Mouse (Mus musculus) forebrain, embryonic 11.5 days (tissue): ENCODE measurements around the gene Ldb3. TPM values are rescaled to one million over a fixed set of nuclear protein-coding genes. Genes with fewer than 3 reads are reported as not detected.

Experiments used
- ATAC-seq: fragments of 200-750 bp; cut with Nextera tagmentation; replicated peaks from 2 replicates; pipeline ENCODE4 v1.8.0; 2017; ENCODE audit warnings: moderate TSS enrichment; ENCODE audit not compliant: low FRiP score
- DNase-seq: peaks from one replicate; pipeline ENCODE4 v3.0.0-alpha.2; 2017; ENCODE audit warnings: low spot score
- H3K27ac ChIP-seq: fragments of 300-500 bp; sonication (generic); 2 replicates; pipeline ENCODE4 v1.5.1; 2014; ENCODE audit warnings: low read depth, low read length
- H3K27me3 ChIP-seq: fragments of 300-500 bp; sonication (generic); 2 replicates; pipeline ENCODE4 v1.6.1; 2014; ENCODE audit warnings: mild to moderate bottlenecking, low read length, mixed read lengths; ENCODE audit not compliant: control insufficient read depth, insufficient read depth
- H3K36me3 ChIP-seq: fragments of 300-500 bp; sonication (generic); 2 replicates; pipeline ENCODE4 v1.6.1; 2014; ENCODE audit warnings: mild to moderate bottlenecking, low read length, moderate library complexity, mixed read lengths; ENCODE audit not compliant: control insufficient read depth, insufficient read depth
- H3K4me1 ChIP-seq: fragments of 300-500 bp; sonication (generic); replicated peaks from 2 replicates; pipeline ENCODE4 v1.6.1; 2014; ENCODE audit warnings: low read length, mixed read lengths; ENCODE audit not compliant: control insufficient read depth, insufficient read depth
- H3K4me2 ChIP-seq: fragments of 300-500 bp; sonication (generic); 2 replicates; pipeline ENCODE4 v1.6.1; 2014; ENCODE audit warnings: low read depth, mild to moderate bottlenecking, low read length, moderate library complexity, mixed read lengths; ENCODE audit not compliant: severe bottlenecking
- H3K4me3 ChIP-seq: fragments of 300-500 bp; sonication (generic); 2 replicates; pipeline ENCODE4 v1.5.1; 2014; ENCODE audit warnings: low read depth, low read length
- H3K9ac ChIP-seq: fragments of 300-500 bp; sonication (generic); 2 replicates; pipeline ENCODE4 v1.6.1; 2014; ENCODE audit warnings: low read length
- H3K9me3 ChIP-seq: fragments of 300-500 bp; sonication (generic); 2 replicates; pipeline ENCODE4 v1.6.1; 2016; ENCODE audit warnings: low read length, mixed read lengths; ENCODE audit not compliant: control insufficient read depth
- WGBS: fragments of 180-500 bp; shearing (Covaris S2); extraction: QIAGEN DNeasy Blood & Tissue Kit; methylation state at CpG from one replicate; pipeline ENCODE4 v1.1.7; 2014; 5-methylcytosine and 5-hydroxymethylcytosine counted together
- polyA plus RNA-seq: library from polyadenylated mRNA; unstranded; fragments of >200 nt; fragmentation: Nextera tagmentation; extraction: Ambion mirVana; gene quantifications from 2 replicates; pipeline ENCODE4 v1.2.1, GENCODE M21; 2014

Ldb3 gene
- polyA plus RNA-seq, 1 experiment from 2014 or later = not detected

DNA sequence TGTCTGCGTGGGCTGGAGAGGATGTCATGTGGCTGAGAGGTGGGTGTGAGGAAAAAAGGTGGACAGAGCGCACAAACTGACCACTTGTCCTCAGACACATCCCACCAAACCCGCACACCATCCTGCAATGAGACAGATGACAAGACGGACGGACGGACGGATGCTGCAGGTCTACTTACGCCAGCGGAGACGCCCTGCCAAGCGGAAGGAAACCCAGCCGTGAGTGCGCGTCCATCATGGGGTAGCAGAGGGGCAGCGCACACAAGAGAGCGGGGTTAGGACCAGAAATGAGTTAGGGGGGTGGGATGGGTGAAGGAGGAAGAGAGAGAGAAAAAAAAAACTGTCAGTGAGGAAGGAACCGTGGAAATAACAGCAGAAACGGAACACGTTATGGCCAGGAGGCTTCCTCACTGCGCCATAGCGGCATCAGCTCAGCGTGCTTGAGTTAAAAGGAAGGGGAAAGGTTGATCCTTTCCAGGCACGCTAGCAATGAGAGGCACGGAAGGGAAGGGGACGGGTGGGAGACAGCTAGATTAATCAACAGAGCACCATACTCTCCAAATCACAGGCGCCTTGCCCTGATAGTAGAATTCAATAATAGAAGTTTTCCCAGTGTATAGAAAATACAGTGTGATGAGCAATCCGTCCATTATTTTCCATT, 18.8 kb downstream of the Ldb3 start:
- DNase-seq (no peak), ATAC-seq (no peak)
- no peak overlapping the region; the same call in 1 of the 2 replicates for H3K9ac ChIP-seq
- H3K27ac ChIP-seq = no peak overlapping the region
- peak overlapping the region; percentile 11; the same call in 1 of the 2 replicates for H3K4me3 ChIP-seq
- H3K36me3 ChIP-seq = no peaks in the 10 kb centered on the region
- no peaks in the 10 kb centered on the region for H3K9me3 ChIP-seq
- no peaks in the 10 kb centered on the region; the same call in 1 of the 2 replicates for H3K27me3 ChIP-seq
- H3K4me1 ChIP-seq = no peaks in the 10 kb centered on the region
- H3K4me2 ChIP-seq = peak overlapping the region; percentile 41
- WGBS = 39% methylated on average over 27 of the region's 27 CpGs

DNA sequence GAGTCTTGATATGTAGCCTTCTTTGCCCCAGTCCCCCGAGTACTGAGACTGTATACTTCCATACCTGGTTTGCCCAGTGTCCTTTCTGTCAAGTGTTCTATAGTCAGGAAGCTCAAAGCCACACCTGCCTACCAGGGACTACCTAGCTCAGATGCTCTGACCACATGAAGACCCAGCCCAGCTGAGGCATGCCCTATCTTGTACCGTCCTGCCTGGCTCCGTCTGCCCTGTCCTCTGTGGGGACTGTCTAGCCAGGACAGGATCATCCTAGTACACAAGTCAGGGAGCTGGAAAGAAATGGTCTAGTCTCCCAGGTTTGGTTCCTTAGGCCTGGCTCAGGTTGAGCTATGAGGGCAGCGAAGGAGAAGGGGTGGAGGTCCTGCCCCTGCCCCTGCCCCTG, 19.9 kb downstream of the Ldb3 start:
- Histone ChIP-seq H3K9ac (no peak overlapping the region), H3K36me3 (no peaks in the 10 kb centered on the region), H3K27me3 (no peaks in the 10 kb centered on the region; the same call in 1 of the 2 replicates), H3K4me2 (no peak overlapping the region), H3K27ac (no peak overlapping the region), H3K9me3 (no peaks in the 10 kb centered on the region), H3K4me3 (no peak overlapping the region), H3K4me1 (no peaks in the 10 kb centered on the region)
- no peak for ATAC-seq
- WGBS = 75% methylated on average over 4 of the region's 4 CpGs
- no peak for DNase-seq

DNA sequence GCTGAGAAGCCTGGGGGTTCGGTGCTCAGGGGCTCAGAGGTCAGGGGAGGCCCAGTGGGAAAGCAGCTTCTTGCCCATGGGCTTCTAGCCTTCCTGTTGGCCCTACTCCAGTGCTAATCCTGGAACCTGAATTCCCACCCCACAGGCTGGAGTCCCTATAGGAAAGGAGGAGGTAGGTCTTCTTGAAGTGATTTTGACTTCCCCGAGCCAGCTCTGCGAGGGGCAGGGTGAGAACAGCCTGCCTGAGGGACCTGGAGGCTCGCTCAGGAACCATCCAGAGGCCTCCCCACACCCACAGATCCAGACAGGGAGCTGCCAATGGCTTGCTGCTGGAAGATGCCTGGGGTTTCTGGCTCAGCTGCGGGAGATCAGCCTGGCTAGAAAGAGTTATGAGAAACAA, 20.8 kb downstream of the Ldb3 start:
- no peak overlapping the region for H3K9ac ChIP-seq
- no peak overlapping the region for H3K4me3 ChIP-seq
- no peaks in the 10 kb centered on the region; the same call in 1 of the 2 replicates for H3K27me3 ChIP-seq
- ATAC-seq (no peak), DNase-seq (no peak)
- H3K4me2 ChIP-seq = no peak overlapping the region
- H3K4me1 ChIP-seq = no peaks in the 10 kb centered on the region
- H3K36me3 ChIP-seq = no peaks in the 10 kb centered on the region
- 66% methylated on average over 5 of the region's 5 CpGs for WGBS
- H3K27ac ChIP-seq = no peak overlapping the region
- no peaks in the 10 kb centered on the region for H3K9me3 ChIP-seq

DNA sequence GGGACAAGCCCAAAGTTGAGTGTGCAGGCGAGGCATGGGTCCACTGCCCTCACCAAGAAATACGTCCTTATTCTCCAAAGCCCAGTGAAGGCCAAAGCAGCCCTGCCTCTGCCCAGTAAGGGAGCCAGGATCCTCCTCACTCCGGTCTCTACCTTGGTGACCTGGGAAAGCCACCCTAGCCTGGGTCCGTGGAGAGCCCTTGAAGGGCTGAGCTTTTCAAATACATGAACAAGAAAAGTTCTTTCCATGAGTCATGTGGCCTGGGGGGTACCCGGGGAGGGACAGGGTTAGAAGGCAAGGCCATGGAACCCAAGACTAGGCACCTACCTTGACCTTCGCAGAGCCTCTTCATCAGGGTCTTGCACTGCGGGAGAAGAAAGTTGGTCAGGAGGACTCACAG, 22.0 kb downstream of the Ldb3 start:
- Histone ChIP-seq H3K9ac (no peak overlapping the region), H3K9me3 (no peaks in the 10 kb centered on the region), H3K4me3 (no peak overlapping the region), H3K27ac (no peak overlapping the region), H3K36me3 (no peaks in the 10 kb centered on the region), H3K27me3 (no peaks in the 10 kb centered on the region; the same call in 1 of the 2 replicates), H3K4me1 (no peaks in the 10 kb centered on the region), H3K4me2 (no peak overlapping the region)
- ATAC-seq (no peak), DNase-seq (no peak)
- 91% methylated on average over 7 of the region's 7 CpGs for WGBS

DNA sequence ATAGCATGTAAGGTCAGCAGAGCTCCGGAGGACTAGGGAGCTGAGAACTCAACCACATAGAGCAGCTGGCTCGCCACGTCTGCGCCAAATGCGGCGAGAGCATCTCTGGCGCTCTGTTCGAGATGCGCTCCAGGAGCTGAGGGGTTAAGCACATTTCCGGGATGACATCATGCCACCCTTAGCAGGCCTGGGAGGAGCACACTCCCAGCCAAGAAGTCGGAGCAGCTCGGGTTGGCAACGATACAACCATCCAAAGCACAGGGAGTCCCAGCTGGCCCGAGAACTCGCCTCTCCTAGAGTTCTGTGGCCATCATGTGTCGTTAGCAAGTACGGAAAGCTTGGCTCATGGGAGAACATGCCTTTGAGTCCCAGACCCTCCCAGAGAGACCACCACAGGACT, 22.8 kb downstream of the Ldb3 start:
- no peak overlapping the region for H3K27ac ChIP-seq
- no peaks in the 10 kb centered on the region; the same call in 1 of the 2 replicates for H3K27me3 ChIP-seq
- H3K36me3 ChIP-seq = no peaks in the 10 kb centered on the region
- H3K4me1 ChIP-seq = no peaks in the 10 kb centered on the region
- no peaks in the 10 kb centered on the region for H3K9me3 ChIP-seq
- no peak overlapping the region for H3K4me3 ChIP-seq
- no peak overlapping the region for H3K9ac ChIP-seq
- ATAC-seq (no peak), DNase-seq (no peak)
- H3K4me2 ChIP-seq = no peak overlapping the region
- 81% methylated on average over 17 of the region's 17 CpGs for WGBS

DNA sequence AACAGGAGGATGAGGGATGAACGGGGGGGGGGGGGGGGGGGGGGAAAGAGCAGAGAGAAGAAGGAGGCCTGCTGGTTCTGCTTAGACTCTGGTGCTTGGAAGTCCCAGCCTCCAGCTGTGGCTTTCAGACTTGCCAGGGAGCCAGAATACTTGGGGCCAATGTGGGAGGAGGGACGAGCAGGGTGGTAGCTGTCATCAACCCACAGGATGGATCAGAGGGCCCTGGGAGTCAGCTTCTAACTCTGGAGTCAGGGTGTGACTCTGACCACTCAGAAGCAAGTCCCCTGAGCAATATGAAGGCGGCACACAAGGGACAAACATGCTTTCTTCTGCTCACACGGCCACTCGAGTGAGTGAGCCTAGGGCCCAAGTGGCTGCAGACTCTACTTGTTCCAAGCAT, 23.8 kb downstream of the Ldb3 start:
- Histone ChIP-seq H3K9ac (no peak overlapping the region), H3K4me2 (no peak overlapping the region), H3K4me1 (no peaks in the 10 kb centered on the region), H3K27ac (no peak overlapping the region), H3K4me3 (no peak overlapping the region), H3K36me3 (no peaks in the 10 kb centered on the region), H3K27me3 (no peaks in the 10 kb centered on the region; the same call in 1 of the 2 replicates), H3K9me3 (no peaks in the 10 kb centered on the region)
- WGBS = 64% methylated on average over 5 of the region's 5 CpGs
- ATAC-seq (no peak), DNase-seq (no peak)

DNA sequence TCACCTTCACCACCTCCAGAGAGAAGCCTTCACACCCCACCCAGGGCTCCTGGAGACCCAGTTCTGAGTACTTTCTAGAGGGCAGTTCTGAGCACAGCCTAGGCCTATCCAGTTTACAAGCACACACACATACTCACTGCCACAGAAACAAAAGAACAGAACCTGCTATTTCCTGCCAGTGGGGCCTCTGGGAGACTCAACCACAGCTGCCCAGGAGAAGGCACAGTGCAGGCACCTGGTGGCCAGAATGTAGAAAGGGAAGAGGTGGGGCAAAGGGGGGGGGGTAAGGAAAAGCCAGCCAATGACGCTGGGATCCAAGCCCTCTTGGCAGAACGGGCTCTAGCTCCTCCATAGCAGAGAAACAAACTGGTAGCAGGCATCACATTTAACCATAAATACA, 26.1 kb downstream of the Ldb3 start:
- Histone ChIP-seq H3K36me3 (no peaks in the 10 kb centered on the region), H3K4me3 (no peak overlapping the region), H3K9me3 (no peaks in the 10 kb centered on the region), H3K27me3 (no peaks in the 10 kb centered on the region), H3K4me2 (no peak overlapping the region), H3K27ac (no peak overlapping the region), H3K4me1 (no peaks in the 10 kb centered on the region), H3K9ac (no peak overlapping the region)
- DNase-seq (no peak), ATAC-seq (no peak)
- WGBS = 25% methylated on average over 2 of the region's 2 CpGs

DNA sequence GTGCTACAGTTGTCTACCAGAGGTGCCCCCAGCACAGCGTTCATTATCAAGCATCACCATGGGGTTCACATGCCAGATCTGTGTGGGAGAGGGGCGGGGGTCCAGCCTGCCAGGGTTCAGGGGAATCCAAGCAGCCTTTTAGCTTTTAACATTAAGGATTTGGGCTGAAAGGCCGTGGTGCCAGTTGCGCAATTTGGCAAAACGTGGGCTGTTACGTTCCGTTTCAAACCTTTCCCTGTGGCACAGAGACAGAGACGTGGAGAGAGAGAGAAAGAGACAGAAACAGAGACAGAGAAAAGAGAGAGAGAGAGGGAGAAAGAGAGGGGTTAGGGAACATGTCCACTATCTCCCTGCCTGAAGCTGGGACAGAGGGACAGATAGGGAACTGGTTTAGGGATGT, 26.8 kb downstream of the Ldb3 start:
- Histone ChIP-seq H3K27me3 (no peaks in the 10 kb centered on the region), H3K4me3 (no peak overlapping the region), H3K36me3 (no peaks in the 10 kb centered on the region), H3K9me3 (no peaks in the 10 kb centered on the region), H3K4me2 (no peak overlapping the region), H3K27ac (no peak overlapping the region), H3K4me1 (no peaks in the 10 kb centered on the region), H3K9ac (no peak overlapping the region)
- no peak for DNase-seq
- no peak for ATAC-seq
- 92% methylated on average over 8 of the region's 8 CpGs for WGBS

DNA sequence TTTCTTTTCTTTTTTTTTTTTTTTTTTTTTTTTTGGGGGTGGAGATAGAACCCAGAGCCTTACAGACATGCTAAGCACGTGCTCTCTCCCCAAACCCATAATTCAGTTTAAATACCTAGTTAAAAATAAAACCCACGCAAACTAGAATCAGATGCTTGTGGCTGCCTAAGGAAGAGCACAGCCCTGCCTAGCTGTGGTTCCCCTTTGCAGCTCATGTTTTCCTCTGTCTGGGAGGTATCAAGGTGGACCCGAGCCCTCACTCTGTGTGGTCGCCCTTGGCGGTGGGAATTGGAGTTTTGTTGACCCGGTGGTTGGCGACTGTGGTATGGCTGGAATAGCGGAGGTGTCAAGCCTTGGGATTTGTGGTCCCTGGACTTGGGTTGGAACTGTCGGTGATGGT, 29.5 kb downstream of the Ldb3 start:
- H3K4me2 ChIP-seq = no peak overlapping the region
- no peaks in the 10 kb centered on the region for H3K27me3 ChIP-seq
- no peak for ATAC-seq
- no peaks in the 10 kb centered on the region for H3K4me1 ChIP-seq
- 91% methylated on average over 9 of the region's 9 CpGs for WGBS
- H3K9me3 ChIP-seq = no peaks in the 10 kb centered on the region
- no peak overlapping the region for H3K4me3 ChIP-seq
- DNase-seq = no peak
- H3K27ac ChIP-seq = no peak overlapping the region
- no peaks in the 10 kb centered on the region for H3K36me3 ChIP-seq
- H3K9ac ChIP-seq = no peak overlapping the region
